Mouse (Mus musculus) erythroblast, embryonic 14.5 days (primary cell): Measurements from ENCODE around the gene Smagp. TPM values are rescaled to one million over a fixed set of nuclear protein-coding genes. Genes with fewer than 3 reads are reported as not detected.
"Not testable (repeated sequence)": the region's sequence is repeated elsewhere in the genome, so short reads cannot be mapped to it uniquely, and the experiment has no call there.

Source experiments
- H3K27me3 ChIP-seq: 2 replicates; pipeline ENCODE4 v1.6.1; 2012; ENCODE audit warnings: inconsistent platforms; ENCODE audit not compliant: control insufficient read depth
- H3K36me3 ChIP-seq: 2 replicates; pipeline ENCODE4 v1.6.1; 2012; ENCODE audit warnings: mild to moderate bottlenecking, inconsistent platforms; ENCODE audit not compliant: control insufficient read depth
- H3K4me1 ChIP-seq: 2 replicates; pipeline ENCODE4 v1.6.1; 2012; ENCODE audit warnings: inconsistent platforms; ENCODE audit not compliant: control insufficient read depth
- H3K4me3 ChIP-seq: replicated peaks from 2 replicates; pipeline ENCODE3; 2012; ENCODE audit warnings: moderate library complexity, mild to moderate bottlenecking, inconsistent platforms
- H3K9me3 ChIP-seq: 2 replicates; pipeline ENCODE4 v1.6.1; 2012; ENCODE audit warnings: low read length, inconsistent platforms, mixed read lengths; ENCODE audit not compliant: control insufficient read depth
- GATA1 ChIP-seq: IDR thresholded peaks from 2 replicates; pipeline ENCODE4 v1.6.1; 2012; ENCODE audit warnings: low read length, inconsistent platforms, mixed read lengths
- TAL1 ChIP-seq: IDR thresholded peaks from 3 replicates; pipeline ENCODE4 v1.6.1; 2012; ENCODE audit warnings: low read length, inconsistent platforms, mixed read lengths
- polyA plus RNA-seq: library from polyadenylated mRNA; stranded (reverse); fragments of >175 nt; gene quantifications from 2 replicates; pipeline ENCODE4 v1.2.3, GENCODE M21; 2012

The Smagp gene
- polyA plus RNA-seq, 1 experiment: 0.44 TPM

DNA sequence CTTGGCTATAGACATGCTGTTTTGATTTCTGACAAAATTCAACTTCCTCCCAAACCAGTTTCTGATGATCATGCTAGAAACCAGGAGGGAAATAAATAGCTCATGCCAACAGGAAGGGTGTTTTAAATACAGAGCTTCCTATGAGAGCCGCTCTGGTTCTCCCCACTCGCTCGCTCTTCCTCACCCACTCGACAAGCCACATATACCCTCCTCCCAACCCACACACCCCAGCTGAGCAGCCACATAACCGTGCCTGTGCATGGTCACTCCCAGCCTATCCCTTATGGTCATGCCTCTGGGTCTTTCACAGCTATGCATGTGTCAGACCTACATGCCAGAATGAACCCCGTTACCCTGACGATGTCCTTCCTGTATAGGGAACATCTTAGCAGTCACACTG is 14.6 kb downstream of the Smagp start:
- no peaks in the 10 kb centered on the region for H3K27me3 ChIP-seq
- no peaks in the 10 kb centered on the region for H3K9me3 ChIP-seq
- TF ChIP-seq TAL1 (no peak), GATA1 (no peak)
- no peak overlapping the region for H3K4me3 ChIP-seq
- H3K4me1 ChIP-seq: peaks cover 8% of the 10 kb centered on the region
- peaks cover 53% of the 10 kb centered on the region for H3K36me3 ChIP-seq

- peaks cover 58% of the 10 kb centered on the region for H3K36me3 ChIP-seq
- H3K4me3 ChIP-seq, H3K27me3 ChIP-seq, H3K9me3 ChIP-seq: not testable (repeated sequence)
- peaks cover 11% of the 10 kb centered on the region for H3K4me1 ChIP-seq
These were observed 15.1 kb downstream of the Smagp start for GRCm38 (mm10) chr15:100621671-100622070.

GRCm38 (mm10) chr15:100619200-100619599 is 17.5 kb downstream of the Smagp start:
- Histone ChIP-seq H3K36me3 (peaks cover 62% of the 10 kb centered on the region), H3K4me3 (no peak overlapping the region), H3K9me3 (no peaks in the 10 kb centered on the region), H3K4me1 (peaks cover 24% of the 10 kb centered on the region), H3K27me3 (no peaks in the 10 kb centered on the region)
- TF ChIP-seq GATA1 (no peak), TAL1 (no peak)

DNA sequence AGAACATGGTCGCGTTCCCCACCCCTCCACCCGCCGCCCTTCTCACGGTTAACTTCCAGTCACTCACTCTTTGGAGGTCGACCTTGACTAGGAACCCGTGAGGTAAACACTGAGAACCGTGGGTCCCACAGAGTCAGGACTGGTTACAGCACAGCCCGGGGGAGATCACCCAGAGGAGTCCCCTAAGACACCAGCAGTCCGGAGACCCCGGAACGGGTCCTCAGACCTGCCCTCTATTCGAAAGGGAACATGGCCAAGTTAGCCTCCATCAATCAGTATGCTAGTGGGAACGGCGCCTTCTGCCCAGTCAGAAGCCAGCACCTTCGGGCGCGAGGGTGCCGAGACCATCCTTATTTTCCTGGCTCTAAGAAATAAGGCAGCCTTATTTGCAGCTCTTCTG is 20.5 kb downstream of the Smagp start:
- H3K36me3 ChIP-seq: peaks cover 50% of the 10 kb centered on the region
- H3K27me3 ChIP-seq: no peaks in the 10 kb centered on the region
- H3K4me1 ChIP-seq: peaks cover 33% of the 10 kb centered on the region
- no peaks in the 10 kb centered on the region for H3K9me3 ChIP-seq
- TF ChIP-seq TAL1 (no peak), GATA1 (no peak)
- peak overlapping the region; percentile 89 for H3K4me3 ChIP-seq

- H3K9me3 ChIP-seq: no peaks in the 10 kb centered on the region
- H3K27me3 ChIP-seq: no peaks in the 10 kb centered on the region
- peaks cover 33% of the 10 kb centered on the region for H3K4me1 ChIP-seq
- TF ChIP-seq TAL1 (no peak), GATA1 (no peak)
- peak overlapping the region; percentile 89 for H3K4me3 ChIP-seq
- peaks cover 46% of the 10 kb centered on the region for H3K36me3 ChIP-seq
These were observed 20.9 kb downstream of the Smagp start for GRCm38 (mm10) chr15:100615825-100616220.

- H3K4me1 ChIP-seq: peaks cover 36% of the 10 kb centered on the region
- H3K4me3 ChIP-seq: peak within 1 kb of the TSS; percentile 89
- TF ChIP-seq TAL1: no peak
- TF ChIP-seq GATA1: no peak
- H3K9me3 ChIP-seq: no peaks in the 10 kb centered on the region
- H3K36me3 ChIP-seq: peaks cover 39% of the 10 kb centered on the region
- no peaks in the 10 kb centered on the region for H3K27me3 ChIP-seq
These were observed 21.5 kb downstream of the Smagp start, which contains the start of gene Dazap2 for GRCm38 (mm10) chr15:100614996-100615824. Dazap2 (plus strand) TSS chr15:100615349.

DNA sequence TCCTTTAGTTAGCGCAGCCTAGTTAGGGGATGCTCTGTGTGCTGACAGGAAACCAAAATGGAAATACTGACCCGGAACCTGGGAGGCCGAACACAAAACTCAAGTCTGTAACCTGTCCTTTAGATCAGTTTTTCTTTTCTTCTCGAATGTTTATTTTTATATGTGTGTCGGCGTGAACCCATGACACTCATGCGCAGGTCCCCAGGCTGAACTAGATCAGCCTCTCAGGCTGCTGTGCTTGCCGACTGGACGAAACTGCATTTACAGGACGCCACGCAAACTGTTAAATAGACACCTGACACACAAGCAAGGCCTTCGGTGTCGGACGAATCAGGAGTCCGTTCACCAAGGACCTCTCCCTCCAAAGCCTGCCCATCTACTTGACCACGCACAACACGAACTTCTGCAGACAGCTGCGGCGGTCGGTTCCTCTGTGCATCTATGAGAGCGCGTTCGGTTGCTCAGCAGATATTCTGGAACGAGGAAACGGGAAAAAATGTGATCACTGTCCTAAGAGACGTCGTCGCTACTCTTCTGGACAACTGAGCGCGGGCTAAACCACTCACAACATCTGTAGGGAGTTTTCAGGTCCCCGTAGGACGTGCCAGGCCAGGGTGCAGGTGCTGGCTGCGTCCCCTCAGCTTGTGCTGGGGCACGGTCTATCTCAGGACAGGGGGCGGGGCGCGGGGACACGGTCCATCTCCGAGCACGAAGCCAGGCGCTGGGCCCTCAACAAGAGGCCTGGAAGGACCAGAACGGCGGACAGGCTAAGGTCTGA is 22.3 kb downstream of the Smagp start:
- Histone ChIP-seq H3K4me3 (peak overlapping the region; percentile 89), H3K27me3 (no peaks in the 10 kb centered on the region), H3K4me1 (peaks cover 36% of the 10 kb centered on the region), H3K36me3 (peaks cover 31% of the 10 kb centered on the region), H3K9me3 (no peaks in the 10 kb centered on the region)
- TF ChIP-seq TAL1: no peak

GRCm38 (mm10) chr15:100613584-100613983 is 23.2 kb downstream of the Smagp start:
- peaks cover 23% of the 10 kb centered on the region for H3K36me3 ChIP-seq
- no peaks in the 10 kb centered on the region for H3K9me3 ChIP-seq
- H3K4me3 ChIP-seq: peak overlapping the region; percentile 89
- TF ChIP-seq GATA1: no peak
- no peak for TF ChIP-seq TAL1
- peaks cover under 1% of the 10 kb centered on the region; the same call in 1 of the 2 replicates for H3K27me3 ChIP-seq
- peaks cover 36% of the 10 kb centered on the region for H3K4me1 ChIP-seq

DNA sequence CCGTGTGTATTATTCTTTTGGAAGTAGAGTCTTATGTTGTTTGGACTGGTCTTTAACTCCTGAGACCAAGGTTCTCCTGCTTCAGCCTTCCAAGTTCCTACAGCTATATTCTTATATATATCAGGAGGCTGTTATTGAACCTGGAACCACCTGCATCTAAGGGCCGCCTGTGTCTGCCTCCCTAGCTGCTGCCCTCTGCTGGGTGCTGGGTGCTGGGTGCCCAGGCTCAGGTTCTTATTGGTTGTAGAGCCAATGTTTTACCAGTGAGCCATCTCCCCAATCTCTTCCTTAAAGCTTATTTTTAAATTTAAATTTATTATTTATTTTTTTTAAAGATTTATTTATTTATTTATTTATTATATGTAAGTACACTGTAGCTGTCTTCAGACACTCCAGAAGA is 24.3 kb downstream of the Smagp start:
- H3K9me3 ChIP-seq: no peaks in the 10 kb centered on the region
- H3K4me1 ChIP-seq: peaks cover 34% of the 10 kb centered on the region
- H3K27me3 ChIP-seq: peaks cover 2% of the 10 kb centered on the region; the same call in 1 of the 2 replicates
- TF ChIP-seq TAL1 (no peak), GATA1 (no peak)
- peaks cover 12% of the 10 kb centered on the region for H3K36me3 ChIP-seq
- no peak overlapping the region for H3K4me3 ChIP-seq
